Mouse (Mus musculus) spleen, adult 2 months (tissue): ENCODE measurements around the gene Rad50.

Experiments
- CTCF ChIP-seq: fragments of 200-500 bp; IDR thresholded peaks from 2 replicates; pipeline ENCODE4 v1.5.1; 2011; ENCODE audit warnings: mild to moderate bottlenecking, inconsistent platforms; ENCODE audit not compliant: insufficient read depth, insufficient read length, insufficient replicate concordance; ENCODE audit errors: extremely low read depth
- POLR2A ChIP-seq: fragments of 200-500 bp; IDR thresholded peaks from 2 replicates; pipeline ENCODE4 v1.6.1; 2011; ENCODE audit warnings: low read depth, low read length, inconsistent platforms

GRCm38 (mm10) chr11:53651441-53651840 lies 55.7 kb downstream of the Rad50 start:
- no peak for TF ChIP-seq CTCF
- TF ChIP-seq POLR2A = no peak
